Mouse (Mus musculus): ENCODE data around the gene Cpa3. TPM values are rescaled to one million over a fixed set of nuclear protein-coding genes. Genes with fewer than 3 reads are reported as not detected.

Cpa3 gene
- polyA plus RNA-seq, 1 experiment from 2014 or later = 10.8 TPM

DNA sequence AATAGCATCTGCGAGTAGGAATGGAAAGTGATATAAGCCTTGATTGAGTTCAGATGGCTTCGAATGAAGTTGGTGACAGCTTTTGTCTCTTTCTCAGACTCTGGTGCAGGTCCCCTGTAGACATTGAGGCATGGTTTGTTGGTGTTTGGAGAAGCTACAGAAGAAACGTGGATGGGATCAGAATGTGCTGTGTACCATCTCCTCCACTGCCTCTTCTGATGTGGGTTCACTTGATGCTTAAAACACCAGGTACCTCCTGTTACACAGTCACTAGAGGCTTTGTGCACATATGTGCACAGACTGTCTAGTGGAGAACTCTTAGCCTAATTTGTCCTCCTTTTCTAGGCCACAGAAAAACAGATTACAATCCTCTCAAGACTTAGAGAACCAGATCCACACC is 19.8 kb downstream of the Cpa3 start:
- no peaks in the 10 kb centered on the region for H3K9me3 ChIP-seq (ENCODE audit: control insufficient read depth, low read length)
- H3K27me3 ChIP-seq (ENCODE audit: control insufficient read depth, insufficient read depth, low read length) = no peaks in the 10 kb centered on the region
- no peaks in the 10 kb centered on the region for H3K36me3 ChIP-seq (ENCODE audit: control insufficient read depth, insufficient read depth, low read length)
- H3K4me2 ChIP-seq (replicated peaks; ENCODE audit: low read depth) = no peak overlapping the region
- no peaks in the 10 kb centered on the region for H3K4me1 ChIP-seq (replicated peaks; ENCODE audit: control insufficient read depth, insufficient read depth)
- TF ChIP-seq CTCF (IDR thresholded peaks at IDR 0.05; ENCODE audit: low read depth) (no peak), EP300 (optimal IDR thresholded peaks at IDR 0.05) (no peak)
- DNase-seq (ENCODE audit: low spot score) = no peak
- 85% methylated on average over 3 of the region's 3 CpGs for WGBS
- H3K4me3 ChIP-seq (ENCODE audit: low read depth, low read length) = no peak overlapping the region
- ATAC-seq (ENCODE audit: low FRiP score, low TSS enrichment) = no peak
- H3K27ac ChIP-seq (replicated peaks) = no peak overlapping the region
- H3K9ac ChIP-seq (ENCODE audit: low read length) = no peak overlapping the region

DNA sequence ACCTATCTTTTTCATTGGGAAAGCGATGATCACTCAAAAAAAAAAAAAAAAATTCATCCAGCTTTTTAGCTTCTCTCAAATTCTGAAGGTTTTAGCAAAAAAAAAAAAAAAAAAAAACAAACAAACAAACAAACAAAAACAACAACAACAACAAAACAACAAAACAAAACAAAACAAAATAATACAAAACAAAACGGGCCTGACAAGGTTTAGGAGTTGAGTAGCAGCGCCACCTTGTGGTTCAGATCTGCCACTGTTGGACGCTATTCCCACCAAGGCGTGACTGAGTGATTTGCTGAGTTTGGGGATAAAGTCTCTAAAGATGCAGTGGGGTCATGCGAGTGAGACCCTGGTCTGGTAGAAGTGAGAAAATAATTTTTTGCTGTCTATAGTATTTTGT is 43.1 kb downstream of the Cpa3 start:
- Histone ChIP-seq H3K9ac (ENCODE audit: low read length) (no peak overlapping the region), H3K4me3 (ENCODE audit: low read depth, low read length) (no peak overlapping the region), H3K27ac (replicated peaks) (no peak overlapping the region), H3K4me2 (replicated peaks; ENCODE audit: low read depth) (no peak overlapping the region), H3K4me1 (replicated peaks; ENCODE audit: control insufficient read depth, insufficient read depth) (no peaks in the 10 kb centered on the region), H3K36me3 (ENCODE audit: control insufficient read depth, insufficient read depth, low read length) (no peaks in the 10 kb centered on the region), H3K9me3 (ENCODE audit: control insufficient read depth, low read length) (no peaks in the 10 kb centered on the region), H3K27me3 (ENCODE audit: control insufficient read depth, insufficient read depth, low read length) (no peaks in the 10 kb centered on the region)
- no peak for ATAC-seq (ENCODE audit: low FRiP score, low TSS enrichment)
- WGBS = 28% methylated on average over 6 of the region's 6 CpGs
- TF ChIP-seq CTCF (IDR thresholded peaks at IDR 0.05; ENCODE audit: low read depth) = peak; percentile 92
- TF ChIP-seq EP300 (optimal IDR thresholded peaks at IDR 0.05) = no peak
- DNase-seq (ENCODE audit: low spot score) = peak; percentile 57

DNA sequence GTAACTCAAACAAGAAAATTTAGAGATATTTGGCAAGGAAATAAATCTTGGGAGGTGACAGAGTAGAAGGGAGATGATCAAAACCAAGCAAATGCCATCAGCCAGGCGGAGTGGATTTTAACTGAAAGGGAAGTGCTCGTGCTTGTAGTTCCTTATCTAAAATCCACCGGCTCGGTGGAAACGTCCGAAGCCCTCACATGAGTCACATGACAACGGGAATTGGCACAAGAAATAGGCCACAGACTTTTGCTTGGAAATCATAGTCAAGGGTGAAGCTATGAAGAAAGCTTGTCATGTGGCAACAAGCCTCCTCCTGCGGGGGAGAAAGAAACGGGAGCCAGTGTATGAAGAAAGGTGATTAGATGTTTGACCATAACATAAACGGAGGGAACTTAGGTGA is 44.1 kb downstream of the Cpa3 start:
- no peak overlapping the region for H3K4me2 ChIP-seq (replicated peaks; ENCODE audit: low read depth)
- no peak overlapping the region for H3K9ac ChIP-seq (ENCODE audit: low read length)
- H3K36me3 ChIP-seq (ENCODE audit: control insufficient read depth, insufficient read depth, low read length) = no peaks in the 10 kb centered on the region
- TF ChIP-seq CTCF (IDR thresholded peaks at IDR 0.05; ENCODE audit: low read depth) = no peak
- WGBS = 70% methylated on average over 10 of the region's 10 CpGs
- no peak for DNase-seq (ENCODE audit: low spot score)
- H3K4me1 ChIP-seq (replicated peaks; ENCODE audit: control insufficient read depth, insufficient read depth) = no peaks in the 10 kb centered on the region
- H3K4me3 ChIP-seq (ENCODE audit: low read depth, low read length) = no peak overlapping the region
- no peak overlapping the region for H3K27ac ChIP-seq (replicated peaks)
- ATAC-seq (ENCODE audit: low FRiP score, low TSS enrichment) = no peak
- no peaks in the 10 kb centered on the region for H3K27me3 ChIP-seq (ENCODE audit: control insufficient read depth, insufficient read depth, low read length)
- H3K9me3 ChIP-seq (ENCODE audit: control insufficient read depth, low read length) = no peaks in the 10 kb centered on the region

DNA sequence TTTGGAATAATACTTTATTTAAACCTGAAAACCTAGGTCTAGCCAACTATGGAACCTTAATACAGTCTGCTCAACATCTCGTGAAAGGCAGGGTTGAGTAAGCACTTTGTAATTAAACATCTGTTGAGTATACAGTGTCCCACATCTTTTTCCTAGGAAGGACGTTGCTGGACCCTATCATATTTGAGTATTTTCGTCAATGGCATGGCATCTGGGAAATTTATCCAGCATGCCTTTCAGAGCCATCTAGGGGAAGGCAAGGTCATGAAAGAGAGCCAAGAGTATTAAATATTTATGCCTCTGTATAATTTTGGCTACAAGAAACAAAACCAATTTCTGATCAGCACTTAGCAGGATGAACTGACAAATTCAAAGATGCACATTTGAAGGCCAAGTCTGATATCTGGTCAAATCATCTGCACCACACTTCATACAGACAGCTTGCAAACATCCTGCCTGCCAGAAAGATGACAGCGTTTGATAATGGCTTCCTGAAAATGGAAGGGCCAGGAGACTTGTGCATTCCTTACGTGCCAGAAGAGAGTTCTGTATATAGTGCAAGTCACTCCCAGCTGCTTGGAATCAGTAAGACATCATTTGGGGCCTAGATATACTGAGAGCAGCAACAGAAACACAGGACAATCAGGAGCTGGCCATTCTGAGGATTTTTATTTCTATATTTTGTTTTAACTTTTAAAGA is 52.9 kb downstream of the Cpa3 start:
- TF ChIP-seq CTCF (IDR thresholded peaks at IDR 0.05; ENCODE audit: low read depth) = no peak
- TF ChIP-seq EP300 (optimal IDR thresholded peaks at IDR 0.05) = no peak
- no peak overlapping the region for H3K4me3 ChIP-seq (ENCODE audit: low read depth, low read length)
- no peaks in the 10 kb centered on the region for H3K4me1 ChIP-seq (replicated peaks; ENCODE audit: control insufficient read depth, insufficient read depth)
- H3K9me3 ChIP-seq (ENCODE audit: control insufficient read depth, low read length) = no peaks in the 10 kb centered on the region
- no peaks in the 10 kb centered on the region for H3K27me3 ChIP-seq (ENCODE audit: control insufficient read depth, insufficient read depth, low read length)
- H3K9ac ChIP-seq (ENCODE audit: low read length) = no peak overlapping the region
- no peak overlapping the region for H3K27ac ChIP-seq (replicated peaks)
- no peak overlapping the region for H3K4me2 ChIP-seq (replicated peaks; ENCODE audit: low read depth)
- ATAC-seq (ENCODE audit: low FRiP score, low TSS enrichment) = no peak
- no peaks in the 10 kb centered on the region for H3K36me3 ChIP-seq (ENCODE audit: control insufficient read depth, insufficient read depth, low read length)
- WGBS = 22% methylated on average over 5 of the region's 5 CpGs
- no peak for DNase-seq (ENCODE audit: low spot score)

DNA sequence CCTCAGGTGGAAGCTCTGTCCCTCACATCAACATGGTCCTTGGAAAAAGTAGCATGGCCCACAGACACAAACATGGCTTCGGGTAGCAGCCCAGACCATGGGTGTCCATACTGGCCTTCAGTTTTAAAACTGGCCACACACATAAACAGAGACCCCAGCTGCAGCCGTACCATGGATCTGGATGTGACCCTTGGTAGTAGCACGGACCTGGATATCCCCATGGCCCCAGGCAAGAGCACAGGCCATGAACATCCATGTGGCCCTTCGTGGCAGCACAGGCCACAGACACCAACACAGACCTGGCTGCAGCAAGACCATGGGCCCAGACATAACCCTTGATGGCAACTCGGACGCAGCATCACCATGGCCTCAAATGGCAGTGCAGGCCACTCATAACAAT is 69.6 kb downstream of the Cpa3 start:
- Histone ChIP-seq H3K27me3 (ENCODE audit: control insufficient read depth, insufficient read depth, low read length) (no peaks in the 10 kb centered on the region), H3K4me1 (replicated peaks; ENCODE audit: control insufficient read depth, insufficient read depth) (no peaks in the 10 kb centered on the region), H3K36me3 (ENCODE audit: control insufficient read depth, insufficient read depth, low read length) (no peaks in the 10 kb centered on the region), H3K9ac (ENCODE audit: low read length) (no peak overlapping the region), H3K27ac (replicated peaks) (no peak overlapping the region), H3K9me3 (ENCODE audit: control insufficient read depth, low read length) (no peaks in the 10 kb centered on the region), H3K4me3 (ENCODE audit: low read depth, low read length) (no peak overlapping the region), H3K4me2 (replicated peaks; ENCODE audit: low read depth) (no peak overlapping the region)
- no peak for DNase-seq (ENCODE audit: low spot score)
- TF ChIP-seq CTCF (IDR thresholded peaks at IDR 0.05; ENCODE audit: low read depth) (no peak), EP300 (optimal IDR thresholded peaks at IDR 0.05) (no peak)
- WGBS = 89% methylated on average over 6 of the region's 6 CpGs
- ATAC-seq (ENCODE audit: low FRiP score, low TSS enrichment) = no peak

DNA sequence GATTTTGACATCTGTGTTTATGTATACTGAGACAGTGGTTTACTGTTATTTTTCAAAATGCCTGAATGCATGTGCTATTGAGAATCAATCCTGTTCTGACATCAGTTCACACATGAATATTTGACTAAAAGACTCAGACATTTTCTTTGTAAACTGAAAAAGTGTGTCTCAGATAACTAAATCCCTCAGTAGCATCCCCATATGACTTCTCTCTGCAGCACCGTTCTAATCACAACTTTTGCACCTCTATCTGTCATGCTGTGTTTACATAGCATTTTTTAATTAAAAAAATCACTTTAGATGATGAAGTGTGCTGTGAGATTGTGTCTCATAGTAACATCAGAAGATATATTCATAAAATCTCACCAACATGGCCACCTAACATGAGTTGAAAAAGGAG is 74.5 kb downstream of the Cpa3 start:
- Histone ChIP-seq H3K9ac (ENCODE audit: low read length) (no peak overlapping the region), H3K4me1 (replicated peaks; ENCODE audit: control insufficient read depth, insufficient read depth) (no peaks in the 10 kb centered on the region), H3K4me2 (replicated peaks; ENCODE audit: low read depth) (no peak overlapping the region), H3K9me3 (ENCODE audit: control insufficient read depth, low read length) (no peaks in the 10 kb centered on the region), H3K27ac (replicated peaks) (no peak overlapping the region), H3K4me3 (ENCODE audit: low read depth, low read length) (no peak overlapping the region), H3K27me3 (ENCODE audit: control insufficient read depth, insufficient read depth, low read length) (no peaks in the 10 kb centered on the region), H3K36me3 (ENCODE audit: control insufficient read depth, insufficient read depth, low read length) (no peaks in the 10 kb centered on the region)
- DNase-seq (ENCODE audit: low spot score) (no peak), ATAC-seq (ENCODE audit: low FRiP score, low TSS enrichment) (no peak)
- no peak for TF ChIP-seq EP300 (optimal IDR thresholded peaks at IDR 0.05)
- no peak for TF ChIP-seq CTCF (IDR thresholded peaks at IDR 0.05; ENCODE audit: low read depth)
- WGBS = 39% methylated on average over 1 of the region's 1 CpGs

Small RNA genes within 50 kb of the gene (microRNA-seq; reads per million reads assigned to microRNA genes)
- gene Mir7007 = 0.96 reads per million

Other genes with a start within 250 kb of the Cpa3 start
- gene Hps3, start 206.9 kb downstream of the Cpa3 start, polyA plus RNA-seq (2015; fragmentation: Nextera tagmentation; extraction: Ambion mirVana) = 5.1 and 5.8 TPM in 2 replicates
- gene Hltf, start 184.4 kb downstream of the Cpa3 start, polyA plus RNA-seq (2015; fragmentation: Nextera tagmentation; extraction: Ambion mirVana) = 7.6 and 9.2 TPM in 2 replicates
- gene Gyg, start 86.9 kb downstream of the Cpa3 start, polyA plus RNA-seq (2015; fragmentation: Nextera tagmentation; extraction: Ambion mirVana) = 28.5 and 28.9 TPM in 2 replicates
- 3.5 and 3.8 TPM in 2 replicates for gene Cpb1, start 33.6 kb upstream of the Cpa3 start, polyA plus RNA-seq (2015; fragmentation: Nextera tagmentation; extraction: Ambion mirVana)
- gene Agtr1b, start 125.0 kb upstream of the Cpa3 start, polyA plus RNA-seq (2015; fragmentation: Nextera tagmentation; extraction: Ambion mirVana) = 2.4 and 2.5 TPM in 2 replicates